Mouse (Mus musculus) MEL-GATA-1-ER (cell line): ENCODE measurements around the gene Crhr1.

Source experiments
- DNase-seq: peaks from one replicate; pipeline ENCODE4 v3.0.0-alpha.2; 2012; ENCODE audit warnings: low read depth; ENCODE audit errors: extremely low read depth

Crhr1 gene

GRCm38 (mm10) chr11:104132580-104133441 is at the start of gene Crhr1:
Crhr1 (plus strand) TSS chr11:104132855.
- DNase-seq = no peak

DNA sequence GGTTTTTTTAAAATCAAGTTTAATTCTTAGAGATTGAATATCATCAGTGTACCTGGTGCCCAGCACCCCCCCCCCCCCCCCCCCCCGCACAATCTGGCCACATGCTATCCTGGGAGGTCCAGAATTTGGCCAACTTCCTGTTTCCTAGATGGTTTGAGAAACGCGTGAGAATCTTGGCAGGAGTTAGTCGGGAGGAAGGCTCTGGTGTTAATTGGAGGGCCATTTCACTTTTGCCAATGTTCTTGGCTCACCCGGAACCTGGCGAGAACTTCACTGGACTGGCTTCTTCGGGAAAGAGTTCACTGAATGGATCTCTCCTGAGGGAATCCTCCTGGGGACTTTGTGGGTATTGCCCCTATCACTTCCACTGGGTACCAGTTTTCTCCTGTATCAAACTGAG is 49.4 kb upstream of the Crhr1 start:
- DNase-seq = no peak

DNA sequence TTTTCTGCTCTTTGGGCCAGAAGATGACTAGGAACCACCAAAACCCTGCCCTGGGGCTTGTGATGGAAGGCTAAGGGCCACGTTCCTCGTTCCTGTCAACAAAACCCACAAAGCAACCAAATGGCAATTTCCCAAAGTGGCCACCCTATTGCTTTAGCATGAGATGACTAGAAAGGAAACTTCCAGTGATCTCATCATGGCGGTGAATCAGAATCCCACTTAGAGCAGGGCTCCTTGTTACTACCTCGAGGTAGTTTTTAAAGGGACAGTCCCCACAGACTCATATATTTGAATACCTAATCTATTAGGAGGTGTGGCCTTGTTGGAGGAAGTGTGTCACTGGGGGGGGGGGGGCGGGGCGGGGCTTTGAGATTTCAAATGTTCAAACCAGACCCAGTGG is 48.9 kb upstream of the Crhr1 start:
- DNase-seq = no peak

GRCm38 (mm10) chr11:104088519-104088918 is 44.1 kb upstream of the Crhr1 start:
- no peak for DNase-seq

DNA sequence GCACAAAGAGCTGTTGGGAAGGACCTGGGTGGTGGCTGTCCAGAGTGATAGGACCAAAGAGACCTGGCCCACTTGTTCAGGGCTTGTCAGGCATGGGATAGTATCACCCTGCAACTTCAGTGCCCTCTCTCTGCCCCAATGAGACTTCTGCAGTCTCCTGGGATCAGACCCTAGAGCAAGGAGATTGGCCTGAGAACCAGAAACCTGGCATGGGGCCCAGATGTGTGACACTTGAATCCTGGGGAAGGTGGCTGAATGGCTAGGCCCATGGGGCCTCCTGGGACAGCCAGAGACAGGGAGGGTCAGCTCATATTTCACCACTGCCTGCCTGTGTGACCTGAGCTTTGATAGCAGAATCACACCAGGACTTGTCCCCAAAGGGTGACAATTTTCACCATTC is 41.9 kb upstream of the Crhr1 start:
- DNase-seq = no peak

- no peak for DNase-seq
Measured at GRCm38 (mm10) chr11:104095151-104095550, 37.5 kb upstream of the Crhr1 start.

DNA sequence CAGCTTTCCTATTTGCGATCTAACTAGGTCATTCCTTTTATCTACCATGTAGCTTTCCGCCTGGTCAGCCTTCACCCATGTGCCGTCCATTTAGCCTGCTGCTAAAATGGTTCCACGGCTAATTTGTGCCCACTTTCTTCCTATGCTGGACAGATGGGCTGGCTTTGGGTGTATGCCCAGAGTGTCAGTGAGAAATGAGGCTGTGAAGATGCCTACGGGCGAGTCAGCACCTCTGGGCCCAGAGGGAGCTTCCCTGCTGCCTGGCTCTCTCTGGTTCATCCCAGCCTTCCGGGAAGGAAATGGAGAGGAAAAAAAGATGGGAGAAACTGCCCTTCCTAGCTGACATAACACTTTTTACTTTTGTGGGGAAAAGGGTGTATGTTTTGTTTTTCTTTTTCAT is 36.1 kb upstream of the Crhr1 start:
- no peak for DNase-seq

DNA sequence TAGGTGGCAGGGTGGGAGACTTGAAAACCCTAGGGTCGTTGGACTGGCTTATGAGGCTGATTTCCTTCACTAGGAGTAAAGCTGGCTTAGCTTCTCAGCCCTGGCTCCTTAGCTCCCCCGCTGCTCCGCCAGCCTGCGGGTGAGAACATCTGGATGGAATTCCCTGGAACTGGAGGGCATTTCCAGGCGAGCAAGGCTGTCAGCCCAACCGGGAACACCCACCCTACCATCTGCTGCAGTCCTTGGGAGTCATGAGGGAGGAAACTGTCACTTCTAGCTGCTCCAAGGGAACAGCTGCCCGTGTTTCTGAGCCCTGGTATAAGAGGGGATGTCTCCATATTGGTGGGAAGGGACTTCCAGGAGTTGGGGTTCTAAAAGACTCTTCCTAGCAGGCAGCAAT is 33.1 kb upstream of the Crhr1 start:
- DNase-seq = no peak

- no peak for DNase-seq
Measured at GRCm38 (mm10) chr11:104102641-104103040, 30.0 kb upstream of the Crhr1 start.

GRCm38 (mm10) chr11:104106329-104106728 is 26.3 kb upstream of the Crhr1 start:
- DNase-seq = no peak

GRCm38 (mm10) chr11:104106969-104107368 is 25.7 kb upstream of the Crhr1 start:
- no peak for DNase-seq

DNA sequence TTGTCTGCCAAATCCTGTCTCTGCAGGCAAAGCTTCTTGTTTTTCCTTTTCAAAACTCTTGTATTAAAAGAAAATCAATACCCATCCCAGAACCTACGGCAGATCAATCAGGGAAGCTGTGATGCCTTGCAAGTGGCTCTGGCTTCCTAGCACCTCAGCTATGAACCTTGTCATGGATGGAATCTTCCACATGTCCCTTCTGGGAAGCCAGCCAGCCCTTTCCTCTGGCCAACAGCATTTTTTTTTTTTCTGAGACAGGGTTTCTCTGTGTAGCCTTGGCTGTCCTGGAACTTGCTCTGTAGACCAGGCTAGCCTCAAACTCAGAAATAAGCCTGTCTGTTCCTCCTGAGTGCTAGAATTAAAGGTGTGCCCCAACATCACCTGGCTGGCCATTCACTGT is 22.3 kb upstream of the Crhr1 start:
- DNase-seq = no peak

GRCm38 (mm10) chr11:104111851-104112250 is 20.8 kb upstream of the Crhr1 start:
- no peak for DNase-seq

- no peak for DNase-seq
Measured at GRCm38 (mm10) chr11:104113699-104114098, 19.0 kb upstream of the Crhr1 start.

GRCm38 (mm10) chr11:104114690-104115089 is 18.0 kb upstream of the Crhr1 start:
- peak; percentile 18 for DNase-seq

DNA sequence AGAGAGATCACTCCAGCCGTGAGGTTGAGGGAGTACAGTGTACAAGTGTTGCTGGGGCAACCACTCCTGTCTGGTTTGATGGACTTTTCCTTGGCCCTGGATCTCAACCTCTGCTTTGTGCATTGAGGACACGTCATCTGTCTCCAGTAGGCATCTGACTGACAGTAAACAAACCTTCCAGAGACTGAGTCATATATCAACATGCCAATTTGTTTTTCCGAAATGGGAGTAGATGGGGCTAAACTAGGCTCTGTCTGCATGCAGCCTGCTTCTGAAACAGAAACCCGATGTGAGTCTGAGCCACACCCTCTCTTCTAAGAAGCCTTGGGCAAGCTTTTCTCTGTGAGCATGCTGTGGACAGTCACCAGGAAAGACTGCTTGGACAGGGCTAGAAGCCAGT is 14.3 kb upstream of the Crhr1 start:
- no peak for DNase-seq

DNA sequence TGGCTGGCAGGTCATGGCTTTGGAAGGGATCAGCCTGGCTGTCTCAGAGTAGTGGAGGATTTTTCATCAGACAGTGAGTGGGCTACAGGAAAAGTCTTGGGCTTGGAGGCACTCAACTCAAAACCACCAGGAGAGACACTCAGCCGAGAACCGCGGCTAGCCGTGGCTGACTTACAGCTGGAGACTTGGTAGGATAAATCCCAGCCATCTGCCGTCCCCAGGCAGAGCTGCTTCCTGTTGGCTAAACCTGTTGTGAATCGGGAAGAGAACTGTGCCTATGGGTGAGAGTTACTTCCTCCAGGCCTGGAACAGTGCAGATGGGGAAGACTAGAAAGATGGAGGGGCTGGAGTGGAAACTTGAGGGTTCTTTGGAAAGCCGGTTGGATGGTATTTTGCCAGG is 9.7 kb upstream of the Crhr1 start:
- DNase-seq = no peak

DNA sequence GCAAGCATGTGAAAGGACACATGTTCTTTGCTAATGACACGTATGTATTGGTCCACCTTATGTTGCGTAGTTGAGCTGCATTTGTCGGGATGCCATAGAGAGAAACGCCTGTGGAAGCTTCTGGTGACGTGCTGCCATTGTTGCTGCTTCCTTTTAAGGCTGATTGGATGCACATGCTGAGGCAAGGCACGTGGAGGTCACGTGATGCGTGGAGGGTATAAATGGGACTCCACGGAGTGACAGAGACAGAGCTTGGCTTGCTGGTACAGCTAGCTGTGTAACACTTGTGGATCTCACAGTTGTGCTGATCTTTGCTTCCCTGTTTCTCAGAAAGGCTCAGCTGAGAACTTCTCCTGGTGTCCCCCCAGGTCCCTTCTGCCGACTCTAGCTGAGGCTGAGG is 9.2 kb upstream of the Crhr1 start:
- no peak for DNase-seq

- no peak for DNase-seq
Measured at GRCm38 (mm10) chr11:104124582-104124981, 8.1 kb upstream of the Crhr1 start.

DNA sequence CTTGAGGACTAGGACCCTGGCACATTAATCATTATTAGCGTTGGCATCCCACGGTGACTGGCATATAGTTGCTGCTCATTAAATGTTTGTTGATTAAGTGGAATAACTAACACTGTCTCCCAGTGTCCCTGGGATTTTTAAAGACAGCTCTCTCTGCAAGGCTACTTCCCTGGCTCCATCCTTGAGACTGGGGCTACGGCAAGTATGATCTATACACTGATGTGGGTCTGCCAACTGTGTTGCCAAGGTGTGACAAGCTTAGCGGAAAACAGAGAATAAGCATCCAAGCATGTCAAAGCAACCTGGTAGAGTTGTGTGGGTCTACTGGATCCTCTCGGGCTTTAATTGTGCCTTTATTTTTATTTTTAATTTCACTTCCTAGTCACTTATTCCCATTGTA is 3.2 kb upstream of the Crhr1 start:
- DNase-seq = no peak

DNA sequence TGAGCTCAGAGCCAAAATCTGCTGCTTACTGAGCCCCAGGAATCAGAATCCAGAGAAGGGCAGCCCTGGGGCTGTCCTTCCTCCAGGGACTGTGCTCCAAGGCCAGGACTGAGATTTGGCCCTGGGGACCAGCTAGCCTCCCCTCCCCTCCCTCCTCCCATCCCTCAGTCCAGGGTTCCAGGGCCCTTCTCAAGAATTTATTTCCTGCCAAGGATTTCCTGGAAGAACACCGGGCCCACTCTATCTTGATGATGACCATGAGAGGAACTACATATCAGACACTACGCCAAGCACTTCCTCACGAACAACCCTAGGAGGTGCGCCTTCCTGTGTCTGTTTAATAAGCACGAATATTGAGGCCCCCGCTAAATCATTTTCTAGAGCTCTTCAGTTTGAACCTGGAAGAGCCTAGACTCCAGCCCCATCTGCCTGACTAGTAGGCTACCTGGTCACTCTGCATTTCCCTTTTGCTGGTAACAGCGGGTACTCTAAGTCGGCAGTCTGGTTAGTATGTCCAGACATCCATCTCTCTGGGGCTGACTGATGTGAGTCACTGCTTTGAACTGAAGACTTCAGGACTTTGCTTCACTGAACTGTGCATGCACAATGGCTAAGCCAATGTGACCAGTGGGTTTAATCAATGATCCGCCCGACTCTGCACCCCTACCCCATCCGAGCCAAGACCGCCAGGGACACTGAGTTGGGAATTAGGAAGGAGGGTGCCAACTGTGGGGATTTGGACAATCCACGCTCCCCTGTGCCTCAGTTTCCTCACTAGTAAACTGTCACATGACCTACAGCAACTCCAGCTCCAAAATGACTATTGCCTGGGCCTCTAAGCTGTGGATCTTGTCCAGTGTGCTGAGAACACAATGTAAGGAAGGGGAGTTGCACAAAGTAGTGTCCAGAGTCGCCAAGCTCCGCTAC is 1.7 kb upstream of the Crhr1 start:
- DNase-seq = no peak

- DNase-seq = no peak
Measured at GRCm38 (mm10) chr11:104131756-104132155, 899 bp upstream of the Crhr1 start.
